Mouse (Mus musculus): ENCODE measurements around the gene Rpa1. TPM values are rescaled to one million over a fixed set of nuclear protein-coding genes. Genes with fewer than 3 reads are reported as not detected.

Gene Rpa1
- polyA plus RNA-seq, 1 experiment from 2014 or later = 123 TPM

DNA sequence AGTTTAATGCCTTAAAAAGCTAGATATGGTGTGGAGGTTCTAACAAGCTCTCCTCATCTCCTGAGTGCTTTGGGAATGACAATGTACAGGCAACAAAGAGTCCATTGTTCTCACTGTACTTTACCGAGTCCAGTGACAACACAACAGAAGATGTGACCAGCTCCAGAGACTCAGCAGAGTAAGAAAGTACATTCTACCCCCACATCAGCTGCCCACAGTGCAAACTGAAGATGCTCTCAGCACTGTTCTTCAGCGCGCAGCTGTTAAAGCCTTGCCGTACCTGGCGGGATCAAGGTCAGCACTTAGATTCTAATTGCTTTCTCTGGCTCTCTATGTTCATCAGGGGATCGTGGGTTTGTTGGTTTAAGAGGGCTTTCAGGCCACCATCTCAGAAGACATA, 36.4 kb downstream of the Rpa1 start:
- H3K4me3 ChIP-seq (ENCODE audit: low read depth, low read length) = no peak overlapping the region

GRCm38 (mm10) chr11:75310813-75311212, 37.3 kb downstream of the Rpa1 start:
- WGBS = 78% methylated on average over 8 of the region's 8 CpGs

More for the DNA sequence above, 36.4 kb downstream of the Rpa1 start:
- Histone ChIP-seq H3K4me1 (ENCODE audit: control insufficient read depth, insufficient read depth, low read length) (no peaks in the 10 kb centered on the region), H3K27ac (ENCODE audit: low read depth, low read length) (no peak overlapping the region), H3K27me3 (ENCODE audit: control insufficient read depth, insufficient read depth, low read length) (no peaks in the 10 kb centered on the region), H3K9me3 (ENCODE audit: control insufficient read depth, low read length) (no peaks in the 10 kb centered on the region), H3K36me3 (ENCODE audit: control insufficient read depth, insufficient read depth, low read length) (peaks cover 10% of the 10 kb centered on the region; the same call in 1 of the 2 replicates), H3K4me2 (ENCODE audit: low read depth) (no peak overlapping the region), H3K9ac (ENCODE audit: low read length) (no peak overlapping the region)
- ATAC-seq (ENCODE audit: insufficient read depth, low FRiP score, low TSS enrichment) = no peak
- DNase-seq (ENCODE audit: low spot score) = no peak
- 91% methylated on average over 6 of the region's 6 CpGs for WGBS

GRCm38 (mm10) chr11:75308650-75309049, 39.5 kb downstream of the Rpa1 start:
- WGBS = 88% methylated on average over 4 of the region's 4 CpGs
- ATAC-seq (ENCODE audit: insufficient read depth, low FRiP score, low TSS enrichment) (no peak), DNase-seq (ENCODE audit: low spot score) (no peak)
- Histone ChIP-seq H3K36me3 (ENCODE audit: control insufficient read depth, insufficient read depth, low read length) (0 out of 2 replicates have a peak, but pooled peaks cover 13% of the 10 kb centered on the region), H3K27ac (ENCODE audit: low read depth, low read length) (no peak overlapping the region), H3K4me1 (ENCODE audit: control insufficient read depth, insufficient read depth, low read length) (no peaks in the 10 kb centered on the region), H3K9ac (ENCODE audit: low read length) (no peak overlapping the region), H3K4me2 (ENCODE audit: low read depth) (no peak overlapping the region), H3K4me3 (ENCODE audit: low read depth, low read length) (no peak overlapping the region), H3K27me3 (ENCODE audit: control insufficient read depth, insufficient read depth, low read length) (no peaks in the 10 kb centered on the region), H3K9me3 (ENCODE audit: control insufficient read depth, low read length) (no peaks in the 10 kb centered on the region)

More at GRCm38 (mm10) chr11:75310813-75311212, 37.3 kb downstream of the Rpa1 start:
- Histone ChIP-seq H3K36me3 (ENCODE audit: control insufficient read depth, insufficient read depth, low read length) (peaks cover 13% of the 10 kb centered on the region; the same call in 1 of the 2 replicates), H3K4me2 (ENCODE audit: low read depth) (no peak overlapping the region), H3K27ac (ENCODE audit: low read depth, low read length) (no peak overlapping the region), H3K27me3 (ENCODE audit: control insufficient read depth, insufficient read depth, low read length) (no peaks in the 10 kb centered on the region), H3K4me3 (ENCODE audit: low read depth, low read length) (no peak overlapping the region), H3K4me1 (ENCODE audit: control insufficient read depth, insufficient read depth, low read length) (no peaks in the 10 kb centered on the region), H3K9me3 (ENCODE audit: control insufficient read depth, low read length) (no peaks in the 10 kb centered on the region), H3K9ac (ENCODE audit: low read length) (no peak overlapping the region)
- DNase-seq (ENCODE audit: low spot score) = no peak
- no peak for ATAC-seq (ENCODE audit: insufficient read depth, low FRiP score, low TSS enrichment)

- ATAC-seq (ENCODE audit: insufficient read depth, low FRiP score, low TSS enrichment) = no peak
- Histone ChIP-seq H3K4me2 (ENCODE audit: low read depth) (no peak overlapping the region), H3K9ac (ENCODE audit: low read length) (no peak overlapping the region), H3K4me3 (ENCODE audit: low read depth, low read length) (no peak overlapping the region), H3K4me1 (ENCODE audit: control insufficient read depth, insufficient read depth, low read length) (no peaks in the 10 kb centered on the region), H3K27ac (ENCODE audit: low read depth, low read length) (no peak overlapping the region), H3K27me3 (ENCODE audit: control insufficient read depth, insufficient read depth, low read length) (no peaks in the 10 kb centered on the region), H3K36me3 (ENCODE audit: control insufficient read depth, insufficient read depth, low read length) (peaks cover 12% of the 10 kb centered on the region), H3K9me3 (ENCODE audit: control insufficient read depth, low read length) (no peaks in the 10 kb centered on the region)
- DNase-seq (ENCODE audit: low spot score) = no peak
- 88% methylated on average over 9 of the region's 9 CpGs for WGBS
Observed at GRCm38 (mm10) chr11:75304797-75305196, 43.3 kb downstream of the Rpa1 start.

DNA sequence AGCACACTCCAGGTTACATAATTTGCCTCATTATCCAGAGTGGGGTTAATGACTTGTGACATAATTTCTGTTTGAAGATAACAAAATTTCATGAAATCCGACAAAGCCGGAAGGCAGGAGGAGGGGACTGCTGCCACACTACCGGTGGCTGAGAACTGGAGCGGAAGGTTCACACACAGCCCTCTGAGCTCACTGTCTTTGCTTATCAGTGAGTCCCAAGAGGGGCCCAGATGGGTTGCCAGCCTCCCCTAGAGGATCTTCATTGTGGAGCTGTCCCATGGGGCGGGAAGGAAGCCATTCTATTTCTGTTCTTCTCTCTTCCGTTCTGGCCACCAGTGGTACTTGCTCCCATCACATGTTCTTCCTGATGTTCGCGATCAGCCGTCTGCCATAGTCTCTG, 47.2 kb downstream of the Rpa1 start:
- DNase-seq (ENCODE audit: low spot score) = no peak

DNA sequence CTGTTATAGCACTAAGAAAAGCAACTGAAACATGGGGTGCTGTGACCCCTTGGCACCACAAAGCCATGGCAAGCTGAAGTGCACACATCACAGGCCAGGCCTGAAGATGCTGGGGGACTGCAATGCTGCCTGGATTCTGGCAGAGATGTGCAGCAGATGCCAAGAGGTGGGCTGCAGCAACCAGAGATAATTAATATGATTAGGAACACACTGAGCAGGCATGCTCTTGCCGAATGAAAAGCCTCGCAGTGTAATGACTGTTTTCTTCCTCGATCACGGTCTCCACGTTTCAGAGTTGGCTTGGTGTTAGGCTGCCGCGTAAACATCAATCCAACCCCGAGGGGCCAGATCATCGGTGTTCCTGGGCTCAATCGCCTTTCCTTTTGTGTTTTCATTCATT, 48.3 kb downstream of the Rpa1 start:
- ATAC-seq (ENCODE audit: insufficient read depth, low FRiP score, low TSS enrichment) = no peak
- peaks cover 4% of the 10 kb centered on the region for H3K36me3 ChIP-seq (ENCODE audit: control insufficient read depth, insufficient read depth, low read length)

More for the DNA sequence above, 47.2 kb downstream of the Rpa1 start:
- H3K4me3 ChIP-seq (ENCODE audit: low read depth, low read length) = no peak overlapping the region
- 86% methylated on average over 9 of the region's 9 CpGs for WGBS
- no peaks in the 10 kb centered on the region for H3K4me1 ChIP-seq (ENCODE audit: control insufficient read depth, insufficient read depth, low read length)
- peaks cover 7% of the 10 kb centered on the region for H3K36me3 ChIP-seq (ENCODE audit: control insufficient read depth, insufficient read depth, low read length)
- H3K9me3 ChIP-seq (ENCODE audit: control insufficient read depth, low read length) = no peaks in the 10 kb centered on the region
- no peak overlapping the region for H3K9ac ChIP-seq (ENCODE audit: low read length)
- H3K27ac ChIP-seq (ENCODE audit: low read depth, low read length) = no peak overlapping the region
- no peak overlapping the region for H3K4me2 ChIP-seq (ENCODE audit: low read depth)
- no peak for ATAC-seq (ENCODE audit: insufficient read depth, low FRiP score, low TSS enrichment)
- H3K27me3 ChIP-seq (ENCODE audit: control insufficient read depth, insufficient read depth, low read length) = no peaks in the 10 kb centered on the region

GRCm38 (mm10) chr11:75298491-75298890, 49.6 kb downstream of the Rpa1 start:
- ATAC-seq (ENCODE audit: insufficient read depth, low FRiP score, low TSS enrichment) (no peak), DNase-seq (ENCODE audit: low spot score) (no peak)
- 62% methylated on average over 11 of the region's 11 CpGs for WGBS
- H3K27ac ChIP-seq (ENCODE audit: low read depth, low read length) = no peak overlapping the region
- H3K4me3 ChIP-seq (ENCODE audit: low read depth, low read length) = no peak overlapping the region
- no peaks in the 10 kb centered on the region for H3K9me3 ChIP-seq (ENCODE audit: control insufficient read depth, low read length)
- H3K36me3 ChIP-seq (ENCODE audit: control insufficient read depth, insufficient read depth, low read length) = peaks cover 4% of the 10 kb centered on the region
- peaks cover 4% of the 10 kb centered on the region; the same call in 1 of the 2 replicates for H3K27me3 ChIP-seq (ENCODE audit: control insufficient read depth, insufficient read depth, low read length)
- H3K4me1 ChIP-seq (ENCODE audit: control insufficient read depth, insufficient read depth, low read length) = no peaks in the 10 kb centered on the region
- no peak overlapping the region for H3K4me2 ChIP-seq (ENCODE audit: low read depth)
- no peak overlapping the region for H3K9ac ChIP-seq (ENCODE audit: low read length)

More for the DNA sequence above, 48.3 kb downstream of the Rpa1 start:
- WGBS = 92% methylated on average over 10 of the region's 10 CpGs
- Histone ChIP-seq H3K9ac (ENCODE audit: low read length) (no peak overlapping the region), H3K27ac (ENCODE audit: low read depth, low read length) (no peak overlapping the region), H3K4me2 (ENCODE audit: low read depth) (no peak overlapping the region), H3K27me3 (ENCODE audit: control insufficient read depth, insufficient read depth, low read length) (no peaks in the 10 kb centered on the region), H3K4me3 (ENCODE audit: low read depth, low read length) (no peak overlapping the region), H3K9me3 (ENCODE audit: control insufficient read depth, low read length) (no peaks in the 10 kb centered on the region), H3K4me1 (ENCODE audit: control insufficient read depth, insufficient read depth, low read length) (no peaks in the 10 kb centered on the region)
- no peak for DNase-seq (ENCODE audit: low spot score)

DNA sequence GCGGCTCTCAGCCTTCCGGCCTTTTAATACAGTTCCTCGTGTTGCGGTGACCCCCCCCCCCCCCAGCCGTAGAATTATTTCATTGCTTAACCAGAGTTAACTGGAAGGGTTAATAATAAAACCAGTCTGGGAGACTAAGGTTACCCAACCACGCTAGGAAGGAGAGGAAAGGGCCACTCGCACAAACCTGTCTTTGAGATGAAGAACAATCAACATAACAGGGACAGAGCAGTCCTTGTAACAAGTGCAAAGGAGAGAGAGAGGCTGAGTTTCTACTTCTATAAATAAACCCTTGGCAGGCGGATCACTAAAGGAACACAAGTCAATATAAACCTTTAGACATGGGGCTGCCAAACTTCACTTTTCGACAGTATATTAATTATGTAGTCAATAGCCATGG, 50.5 kb downstream of the Rpa1 start:
- DNase-seq (ENCODE audit: low spot score) (no peak), ATAC-seq (ENCODE audit: insufficient read depth, low FRiP score, low TSS enrichment) (no peak)
- Histone ChIP-seq H3K4me1 (ENCODE audit: control insufficient read depth, insufficient read depth, low read length) (no peaks in the 10 kb centered on the region), H3K9me3 (ENCODE audit: control insufficient read depth, low read length) (no peaks in the 10 kb centered on the region), H3K27ac (ENCODE audit: low read depth, low read length) (no peak overlapping the region), H3K9ac (ENCODE audit: low read length) (no peak overlapping the region), H3K4me3 (ENCODE audit: low read depth, low read length) (no peak overlapping the region), H3K36me3 (ENCODE audit: control insufficient read depth, insufficient read depth, low read length) (peaks cover 4% of the 10 kb centered on the region), H3K4me2 (ENCODE audit: low read depth) (no peak overlapping the region), H3K27me3 (ENCODE audit: control insufficient read depth, insufficient read depth, low read length) (peaks cover 4% of the 10 kb centered on the region; the same call in 1 of the 2 replicates)
- 78% methylated on average over 9 of the region's 9 CpGs for WGBS

DNA sequence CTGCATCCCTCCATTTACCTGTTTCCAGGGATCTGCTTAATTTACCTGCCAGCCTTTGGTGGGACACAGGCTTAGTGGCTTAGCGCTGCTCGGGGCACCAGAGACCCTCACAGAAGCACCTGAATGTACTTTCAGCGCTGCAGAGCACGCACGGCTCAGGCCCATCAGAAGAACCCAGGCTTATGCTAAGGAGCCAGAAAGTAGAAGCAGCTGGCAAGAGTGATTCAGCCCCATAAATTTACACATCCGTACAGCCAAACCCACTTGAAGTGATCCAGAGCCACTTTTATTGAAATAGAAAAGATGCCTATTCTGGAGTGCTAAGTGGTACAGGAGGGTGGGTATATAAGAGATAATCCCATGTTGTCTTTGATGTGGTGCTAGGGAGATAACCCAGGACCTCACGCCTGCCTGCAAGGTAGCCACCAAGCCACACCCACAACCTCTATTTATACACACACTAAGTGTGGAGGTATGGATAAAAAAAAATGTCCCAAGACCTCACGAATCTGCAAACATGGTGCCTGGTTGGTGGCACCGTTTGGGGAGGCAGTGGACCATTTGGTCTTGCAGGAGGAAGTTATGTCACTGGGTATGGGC, 51.6 kb downstream of the Rpa1 start:
- DNase-seq (ENCODE audit: low spot score) (no peak), ATAC-seq (ENCODE audit: insufficient read depth, low FRiP score, low TSS enrichment) (no peak)
- Histone ChIP-seq H3K27ac (ENCODE audit: low read depth, low read length) (no peak overlapping the region), H3K4me1 (ENCODE audit: control insufficient read depth, insufficient read depth, low read length) (no peaks in the 10 kb centered on the region), H3K4me2 (ENCODE audit: low read depth) (no peak overlapping the region), H3K4me3 (ENCODE audit: low read depth, low read length) (no peak overlapping the region), H3K9ac (ENCODE audit: low read length) (no peak overlapping the region), H3K27me3 (ENCODE audit: control insufficient read depth, insufficient read depth, low read length) (peaks cover 13% of the 10 kb centered on the region), H3K9me3 (ENCODE audit: control insufficient read depth, low read length) (no peaks in the 10 kb centered on the region), H3K36me3 (ENCODE audit: control insufficient read depth, insufficient read depth, low read length) (peaks cover 4% of the 10 kb centered on the region)
- WGBS = 81% methylated on average over 9 of the region's 9 CpGs

Measured in neural tube, embryonic 11.5 days (tissue).